ENCODE assay signal across 20 mouse cellular contexts in genomic region chr15:78062467-78062866, GRCm38 (mm10). TPM values are rescaled to one million over a fixed set of nuclear protein-coding genes. Genes with fewer than 3 reads are reported as not detected.
DNase-seq lines count a peak whose midpoint lies in the region; ATAC-seq and TF ChIP-seq lines count a peak whose summit lies in the region.
"Had no signal": no experiment of that assay in that cellular context is flagged by ENCODE, and none has a peak within 500 bp of the region (broad histone marks: within the 10 kb centered on the region; RNA-seq: fewer than 3 reads in every experiment).

No protein-coding gene starts in this region.

- no peak overlapping the region for H3K4me3 ChIP-seq in hindbrain, postnatal 0 days (ENCODE audit: low read length)
- no peak overlapping the region for H3K4me3 ChIP-seq in hindbrain, embryonic 11.5 days (ENCODE audit: low read depth, low read length)
- H3K4me3 ChIP-seq in heart, embryonic 11.5 days (ENCODE audit: low read depth, low read length): no peak overlapping the region
- H3K4me3 ChIP-seq: forebrain, embryonic 12.5 days; liver, embryonic 13.5 days; lung, embryonic 15.5 days had no signal

- no peak overlapping the region for H3K4me2 ChIP-seq in hindbrain, postnatal 0 days (ENCODE audit: low read depth, low read length)
- H3K4me2 ChIP-seq in hindbrain, embryonic 11.5 days (replicated peaks; ENCODE audit: low read depth, low read length): no peak overlapping the region
- H3K4me2 ChIP-seq in heart, embryonic 11.5 days: no peak overlapping the region
- H3K4me2 ChIP-seq: forebrain, embryonic 12.5 days; liver, embryonic 13.5 days; lung, embryonic 15.5 days had no signal

- WGBS in hindbrain, postnatal 0 days: 57% methylated on average over 14 of the region's 14 CpGs
- 79% methylated on average over 14 of the region's 14 CpGs for WGBS in hindbrain, embryonic 11.5 days
- 64% methylated on average over 14 of the region's 14 CpGs for WGBS in heart, embryonic 11.5 days (ENCODE audit: insufficient replicate concordance)

- no peak for ATAC-seq in hindbrain, postnatal 0 days
- no peak for ATAC-seq in hindbrain, embryonic 11.5 days (ENCODE audit: low FRiP score)
- ATAC-seq in heart, embryonic 11.5 days (replicated peaks; ENCODE audit: insufficient number of reproducible peaks, low FRiP score, low TSS enrichment): no peak
- ATAC-seq: intestine, embryonic 16.5 days had no signal

- no peaks in the 10 kb centered on the region for H3K36me3 ChIP-seq in hindbrain, postnatal 0 days (ENCODE audit: insufficient read depth, low read length)
- H3K36me3 ChIP-seq in hindbrain, embryonic 11.5 days (ENCODE audit: control insufficient read depth, insufficient read depth, low read length): no peaks in the 10 kb centered on the region
- H3K36me3 ChIP-seq in heart, embryonic 11.5 days (ENCODE audit: control insufficient read depth, insufficient read depth, low read length): no peaks in the 10 kb centered on the region
- H3K36me3 ChIP-seq: forebrain, embryonic 12.5 days; liver, embryonic 13.5 days; lung, embryonic 15.5 days had no signal

- no peaks in the 10 kb centered on the region for H3K9me3 ChIP-seq in hindbrain, postnatal 0 days (ENCODE audit: low read length)
- no peaks in the 10 kb centered on the region for H3K9me3 ChIP-seq in hindbrain, embryonic 11.5 days (ENCODE audit: control insufficient read depth, low read length)
- no peaks in the 10 kb centered on the region for H3K9me3 ChIP-seq in heart, embryonic 11.5 days (replicated peaks; ENCODE audit: control insufficient read depth, low read length)
- H3K9me3 ChIP-seq: forebrain, embryonic 12.5 days; liver, embryonic 13.5 days; lung, embryonic 15.5 days had no signal

- no peaks in the 10 kb centered on the region for H3K27me3 ChIP-seq in hindbrain, postnatal 0 days (ENCODE audit: insufficient read depth, low read length)
- H3K27me3 ChIP-seq in hindbrain, embryonic 11.5 days (ENCODE audit: control insufficient read depth, insufficient read depth, low read length): no peaks in the 10 kb centered on the region
- no peaks in the 10 kb centered on the region for H3K27me3 ChIP-seq in heart, embryonic 11.5 days (ENCODE audit: control insufficient read depth, insufficient read depth, low read length)
- H3K27me3 ChIP-seq: liver, embryonic 13.5 days; lung, embryonic 15.5 days had no signal

- H3K4me1 ChIP-seq in hindbrain, postnatal 0 days (ENCODE audit: insufficient read depth, low read length): peaks cover 4% of the 10 kb centered on the region
- peaks cover 3% of the 10 kb centered on the region; the same call in 1 of the 2 replicates for H3K4me1 ChIP-seq in hindbrain, embryonic 11.5 days (replicated peaks; ENCODE audit: control insufficient read depth, insufficient read depth, low read length)
- no peaks in the 10 kb centered on the region for H3K4me1 ChIP-seq in heart, embryonic 11.5 days (ENCODE audit: control insufficient read depth, insufficient read depth, low read length)
- H3K4me1 ChIP-seq: liver, embryonic 13.5 days; lung, embryonic 15.5 days had no signal

- peak; percentile 37 for DNase-seq in hindbrain, postnatal 0 days (ENCODE audit: low spot score)
- DNase-seq in hindbrain, embryonic 11.5 days (ENCODE audit: low spot score): no peak
- peak; percentile 56 to 60 for DNase-seq in cerebellum, postnatal 14 days
- DNase-seq in frontal cortex, postnatal 36 days (ENCODE audit: low spot score in 2 of 2): peak; percentile 68 to 71
- DNase-seq in left cerebral cortex, postnatal 4 days: peak; percentile 40
- no peak for DNase-seq in heart, postnatal 25 days (ENCODE audit: low spot score)
- DNase-seq: liver, embryonic 13.5 days; midbrain, embryonic 14.5 days; thymus, postnatal 4 days had no signal

- no peak overlapping the region for H3K9ac ChIP-seq in hindbrain, postnatal 0 days (replicated peaks; ENCODE audit: low read length)
- no peak overlapping the region for H3K9ac ChIP-seq in hindbrain, embryonic 11.5 days (ENCODE audit: low read depth, low read length)
- H3K9ac ChIP-seq in heart, embryonic 11.5 days (ENCODE audit: low read depth, low read length): no peak overlapping the region
- H3K9ac ChIP-seq: forebrain, embryonic 12.5 days; liver, embryonic 13.5 days; lung, embryonic 15.5 days had no signal

- intact Hi-C loops in left cerebral cortex, postnatal 4 days (cut with DNase I): no loop called here
- intact Hi-C loops in heart, postnatal 25 days (cut with DNase I): no loop called here

- TF ChIP-seq CTCF in hindbrain, postnatal 0 days (IDR thresholded peaks at IDR 0.05; ENCODE audit: low read depth): no peak

- H3K27ac ChIP-seq in hindbrain, postnatal 0 days: peak overlapping the region; percentile 36; the same call in 1 of the 2 replicates
- no peak overlapping the region for H3K27ac ChIP-seq in hindbrain, embryonic 11.5 days (ENCODE audit: low read depth, low read length)
- H3K27ac ChIP-seq in heart, embryonic 11.5 days (ENCODE audit: low read depth, low read length): no peak overlapping the region
- H3K27ac ChIP-seq: forebrain, embryonic 12.5 days; liver, embryonic 13.5 days; lung, embryonic 15.5 days had no signal

RNA-seq across cellular contexts. Expression of gene Cacng2, which starts 57.4 kb away (rescaled TPM):
- total RNA-seq in hindbrain, postnatal 0 days (2014; rRNA removed): 22.5 and 24.4 TPM in 2 replicates
- 19.8 and 21.6 TPM in 2 replicates for polyA plus RNA-seq in hindbrain, postnatal 0 days (2015; fragmentation: Nextera tagmentation; extraction: Ambion mirVana)
- 1.8 and 2.4 TPM in 2 replicates for polyA plus RNA-seq in hindbrain, embryonic 11.5 days (2014; fragmentation: Nextera tagmentation; extraction: Ambion mirVana)
- 10 to 100 TPM; 36.0 to 36.7 TPM for total RNA-seq in left cerebral cortex, postnatal 4 days (2021)
- polyA plus RNA-seq in heart, embryonic 11.5 days (2014; fragmentation: Nextera tagmentation; extraction: Ambion mirVana): 0.06 and 0.10 TPM in 2 replicates
- not detected for total RNA-seq in heart, postnatal 25 days (2021)
- total RNA-seq: ES-E14; gastrocnemius, adult 18-20 months; hematopoietic stem cell, adult 5-6 weeks had no signal
- polyA plus RNA-seq: gonadal fat pad, adult 2 months; heart, embryonic 14.5 days; kidney, embryonic 16.5 days; limb, embryonic 11.5 days; liver, embryonic 13.5 days; lung, embryonic 15.5 days had no signal

Comparison
In these comparisons a context has a peak if more than half of its experiments do, and no peak if none do; other contexts are left out.
1. DNase-seq: peak in hindbrain, postnatal 0 days (single experiment), cerebellum, postnatal 14 days (2 of 2), frontal cortex, postnatal 36 days (2 of 2) and left cerebral cortex, postnatal 4 days (single experiment); none in hindbrain, embryonic 11.5 days (single experiment) and heart, postnatal 25 days (single experiment).
2. RNA of gene Cacng2, which starts 57.4 kb away (total RNA-seq): 36.0 to 36.7 TPM in left cerebral cortex, postnatal 4 days and 22.5 to 24.4 TPM in hindbrain, postnatal 0 days; not detected in heart, postnatal 25 days; every median in the first group is over 10 times any median in the second.